Mouse (Mus musculus) ES-Bruce4 (cell line): ENCODE results near the gene Golga4.

Experiments used
- CTCF ChIP-seq: IDR thresholded peaks from one replicate; pipeline ENCODE4 v1.8.1; 2011; ENCODE audit warnings: low read depth, low read length
- POLR2A ChIP-seq: IDR thresholded peaks from one replicate; pipeline ENCODE4 v1.8.1; 2011; ENCODE audit warnings: low read length; ENCODE audit not compliant: insufficient read depth

DNA sequence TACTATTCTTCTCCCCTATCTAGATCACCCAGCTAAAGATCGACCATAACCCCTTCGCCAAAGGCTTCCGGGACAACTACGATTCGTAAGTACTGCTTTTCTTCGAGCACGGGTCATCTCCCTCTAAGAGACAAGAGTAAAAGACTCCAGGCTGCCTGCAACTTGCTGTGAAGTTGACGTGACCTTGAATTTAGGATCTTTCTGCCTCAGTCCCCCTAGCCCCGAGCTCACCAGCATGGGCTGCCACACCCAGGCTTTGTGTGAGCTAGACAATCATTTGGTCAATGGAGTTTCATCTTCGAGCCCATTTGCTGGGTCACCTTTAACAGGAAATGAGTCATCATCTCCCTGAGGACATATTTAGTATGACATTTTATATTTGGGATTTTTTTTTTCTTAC, 23.9 kb upstream of the Golga4 start:
- TF ChIP-seq CTCF: no peak
- TF ChIP-seq POLR2A: no peak
